Mouse (Mus musculus) C3H10T1/2 (cell line): Measurements from ENCODE around the gene Dazap1. TPM values are rescaled to one million over a fixed set of nuclear protein-coding genes. Genes with fewer than 3 reads are reported as not detected.

Experiments
- polyA plus RNA-seq, 2 experiments: library from polyadenylated mRNA; unstranded; fragments of >200 nt; fragmentation: generic; extraction: Trizol; gene quantifications; one replicate each; pipeline ENCODE4 v1.2.1; 2012; ENCODE audit warnings: missing spikeins in 2 of 2

The Dazap1 gene
- 100 to 1,000 TPM in 1 of 2 experiments, 10 to 100 TPM in 1; 75.3 to 145 TPM for polyA plus RNA-seq

GRCm38 (mm10) chr10:80260642-80261584 lies at the start of gene Dazap1, which contains the start of gene Gamt:
Gene Dazap1, plus strand, starts transcription at chr10:80261486.
Gene Gamt, minus strand, starts transcription at chr10:80261012.

GRCm38 (mm10) chr10:80226416-80227165 lies 34.7 kb upstream of the Dazap1 start, which contains the start of gene Mum1:
Gene Mum1, plus strand, starts transcription at chr10:80226434.

GRCm38 (mm10) chr10:80248971-80249640 lies 12.2 kb upstream of the Dazap1 start, which contains the start of gene Ndufs7:
Gene Ndufs7, plus strand, starts transcription at chr10:80249121.

GRCm38 (mm10) chr10:80292251-80293146 lies 31.2 kb downstream of the Dazap1 start, which contains the start of gene Rps15:
Gene Rps15, plus strand, starts transcription at chr10:80292453.

GRCm38 (mm10) chr10:80295618-80296425 lies 34.5 kb downstream of the Dazap1 start, which contains the start of gene Apc2:
Gene Apc2, plus strand, starts transcription at chr10:80295977.

GRCm38 (mm10) chr10:80320340-80320760 lies 59.1 kb downstream of the Dazap1 start, which contains the start of gene 2310011J03Rik:
Gene 2310011J03Rik, minus strand, starts transcription at chr10:80320537.

GRCm38 (mm10) chr10:80329273-80330081 lies 68.2 kb downstream of the Dazap1 start, which contains the start of the genes Pcsk4 and Reep6:
Gene Pcsk4, minus strand, starts transcription at chr10:80329498.
Gene Reep6, plus strand, starts transcription at chr10:80329953.

Other genes starting within 250 kb of the Dazap1 start
- gene Arhgap45, start 244.8 kb upstream of the Dazap1 start, polyA plus RNA-seq = under 1 TPM; 0.58 to 0.84 TPM
- 100 to 1,000 TPM; 195 to 403 TPM for gene Polr2e, start 221.7 kb upstream of the Dazap1 start, polyA plus RNA-seq
- gene Gpx4, start 214.3 kb upstream of the Dazap1 start, polyA plus RNA-seq = 1,000 to 10,000 TPM; 1,157 to 1,905 TPM
- 10 to 100 TPM; 15.6 to 42.5 TPM for gene Sbno2, start 155.9 kb upstream of the Dazap1 start, polyA plus RNA-seq
- 100 to 1,000 TPM in 1 of 2 experiments, 10 to 100 TPM in 1; 91.0 to 141 TPM for gene Stk11, start 145.7 kb upstream of the Dazap1 start, polyA plus RNA-seq
- 1,000 to 10,000 TPM in 1 of 2 experiments, 100 to 1,000 TPM in 1; 776 to 1,441 TPM for gene Atp5d, start 122.9 kb upstream of the Dazap1 start, polyA plus RNA-seq
- gene Cbarp, start 120.7 kb upstream of the Dazap1 start, polyA plus RNA-seq = 10 to 100 TPM in 1 of 2 experiments, 1 to 10 TPM in 1; 4.8 to 18.5 TPM
- gene Midn, start 113.2 kb upstream of the Dazap1 start, polyA plus RNA-seq = 10 to 100 TPM; 25.4 to 86.5 TPM
- gene Cirbp, start 95.5 kb upstream of the Dazap1 start, polyA plus RNA-seq = 100 to 1,000 TPM in 1 of 2 experiments, 10 to 100 TPM in 1; 20.0 to 104 TPM
- 10 to 100 TPM; 22.6 to 31.6 TPM for gene 1600002K03Rik, start 88.5 kb upstream of the Dazap1 start, polyA plus RNA-seq
- 1 to 10 TPM; 1.7 to 6.3 TPM for gene Efna2, start 82.0 kb upstream of the Dazap1 start, polyA plus RNA-seq
- gene Mum1, start 35.1 kb upstream of the Dazap1 start, polyA plus RNA-seq = 10 to 100 TPM; 28.9 to 57.4 TPM
- 100 to 1,000 TPM; 324 to 363 TPM for gene Ndufs7, start 12.4 kb upstream of the Dazap1 start, polyA plus RNA-seq
- gene Gamt, start 474 bp upstream of the Dazap1 start, polyA plus RNA-seq = 100 to 1,000 TPM; 114 to 121 TPM
- over 10,000 TPM in 1 of 2 experiments, 1,000 to 10,000 TPM in 1; 7,724 to 18,727 TPM for gene Rps15, start 31.0 kb downstream of the Dazap1 start, polyA plus RNA-seq
- gene Apc2, start 34.5 kb downstream of the Dazap1 start, polyA plus RNA-seq = 1 to 10 TPM in 1 of 2 experiments, under 1 TPM in 1; 0.41 to 6.4 TPM
- 10 to 100 TPM; 76.4 to 84.3 TPM for gene 2310011J03Rik, start 59.1 kb downstream of the Dazap1 start, polyA plus RNA-seq
- gene Pcsk4, start 68.0 kb downstream of the Dazap1 start, polyA plus RNA-seq = 1 to 10 TPM; 6.8 to 9.2 TPM
- 1 to 10 TPM; 1.6 to 4.4 TPM for gene Reep6, start 68.5 kb downstream of the Dazap1 start, polyA plus RNA-seq
- gene Adamtsl5, start 86.9 kb downstream of the Dazap1 start, polyA plus RNA-seq = 10 to 100 TPM in 1 of 2 experiments, 1 to 10 TPM in 1; 2.5 to 11.0 TPM
- gene Plk5, start 95.0 kb downstream of the Dazap1 start, polyA plus RNA-seq = not detected
- gene Mex3d, start 126.2 kb downstream of the Dazap1 start, polyA plus RNA-seq = 10 to 100 TPM in 1 of 2 experiments, 1 to 10 TPM in 1; 8.8 to 32.5 TPM
- 100 to 1,000 TPM; 239 to 395 TPM for gene Mbd3, start 138.1 kb downstream of the Dazap1 start, polyA plus RNA-seq
- 1,000 to 10,000 TPM; 1,086 to 1,588 TPM for gene Uqcr11, start 145.3 kb downstream of the Dazap1 start, polyA plus RNA-seq
- gene Tcf3, start 172.2 kb downstream of the Dazap1 start, polyA plus RNA-seq = 100 to 1,000 TPM in 1 of 2 experiments, 10 to 100 TPM in 1; 52.4 to 135 TPM
- gene Onecut3, start 233.3 kb downstream of the Dazap1 start, polyA plus RNA-seq = under 1 TPM; under 0.01 to 0.01 TPM